Mouse (Mus musculus): ENCODE measurements at regions not wholly inside any gene's neighbourhood (a gene's known extent, or its start where the extent isn't known, plus 50 kb on each side); places are given as distances from the start of the nearest gene placed in this dataset.

- H3K36me3 ChIP-seq (ENCODE audit: control insufficient read depth, insufficient read depth, low read length), result no peaks in the 10 kb centered on the region
- no peak overlapping the region for H3K4me3 ChIP-seq (ENCODE audit: low read depth, low read length)
- TF ChIP-seq POLR2A (IDR thresholded peaks at IDR 0.05; ENCODE audit: low read depth, low read length), result no peak
- no peak for TF ChIP-seq CTCF (IDR thresholded peaks at IDR 0.05; ENCODE audit: extremely low read depth, insufficient read length, insufficient replicate concordance, low read depth, low read length)
- WGBS, result 73% methylated on average over 9 of the region's 9 CpGs
- H3K27ac ChIP-seq (ENCODE audit: insufficient read depth, low read depth, low read length), result no peak overlapping the region
- H3K27me3 ChIP-seq (ENCODE audit: control insufficient read depth, insufficient read depth, low read length), result no peaks in the 10 kb centered on the region
- H3K4me1 ChIP-seq (ENCODE audit: control insufficient read depth, insufficient read depth, insufficient read length, low read length), result no peaks in the 10 kb centered on the region
These were observed 99.7 kb upstream of the Id4 start for GRCm38 (mm10) chr13:48161339-48161738.

- Histone ChIP-seq H3K4me3 (ENCODE audit: low read depth, low read length) (no peak overlapping the region), H3K27ac (ENCODE audit: insufficient read depth, low read depth, low read length) (no peak overlapping the region), H3K27me3 (ENCODE audit: control insufficient read depth, insufficient read depth, low read length) (no peaks in the 10 kb centered on the region), H3K36me3 (ENCODE audit: control insufficient read depth, insufficient read depth, low read length) (no peaks in the 10 kb centered on the region), H3K4me1 (ENCODE audit: control insufficient read depth, insufficient read depth, insufficient read length, low read length) (no peaks in the 10 kb centered on the region)
- TF ChIP-seq POLR2A (IDR thresholded peaks at IDR 0.05; ENCODE audit: low read depth, low read length), result no peak
- no peak for TF ChIP-seq CTCF (IDR thresholded peaks at IDR 0.05; ENCODE audit: extremely low read depth, insufficient read length, insufficient replicate concordance, low read depth, low read length)
- 84% methylated on average over 6 of the region's 6 CpGs for WGBS
These were observed 96.4 kb upstream of the Id4 start for GRCm38 (mm10) chr13:48164586-48164985.

GRCm38 (mm10) chr13:48165838-48166237 lies 95.2 kb upstream of the Id4 start:
- no peak overlapping the region for H3K4me3 ChIP-seq (ENCODE audit: low read depth, low read length)
- no peaks in the 10 kb centered on the region for H3K36me3 ChIP-seq (ENCODE audit: control insufficient read depth, insufficient read depth, low read length)
- no peaks in the 10 kb centered on the region for H3K4me1 ChIP-seq (ENCODE audit: control insufficient read depth, insufficient read depth, insufficient read length, low read length)
- H3K27ac ChIP-seq (ENCODE audit: insufficient read depth, low read depth, low read length), result no peak overlapping the region
- TF ChIP-seq POLR2A (IDR thresholded peaks at IDR 0.05; ENCODE audit: low read depth, low read length) (no peak), CTCF (IDR thresholded peaks at IDR 0.05; ENCODE audit: extremely low read depth, insufficient read length, insufficient replicate concordance, low read depth, low read length) (no peak)
- WGBS, result 91% methylated on average over 1 of the region's 1 CpGs
- no peaks in the 10 kb centered on the region for H3K27me3 ChIP-seq (ENCODE audit: control insufficient read depth, insufficient read depth, low read length)

GRCm38 (mm10) chr13:48167976-48168375 lies 93.1 kb upstream of the Id4 start:
- no peak overlapping the region for H3K27ac ChIP-seq (ENCODE audit: insufficient read depth, low read depth, low read length)
- TF ChIP-seq POLR2A (IDR thresholded peaks at IDR 0.05; ENCODE audit: low read depth, low read length) (no peak), CTCF (IDR thresholded peaks at IDR 0.05; ENCODE audit: extremely low read depth, insufficient read length, insufficient replicate concordance, low read depth, low read length) (no peak)
- no peak overlapping the region for H3K4me3 ChIP-seq (ENCODE audit: low read depth, low read length)
- no peaks in the 10 kb centered on the region for H3K36me3 ChIP-seq (ENCODE audit: control insufficient read depth, insufficient read depth, low read length)
- 48% methylated on average over 8 of the region's 8 CpGs for WGBS
- H3K4me1 ChIP-seq (ENCODE audit: control insufficient read depth, insufficient read depth, insufficient read length, low read length), result no peaks in the 10 kb centered on the region
- no peaks in the 10 kb centered on the region for H3K27me3 ChIP-seq (ENCODE audit: control insufficient read depth, insufficient read depth, low read length)

- Histone ChIP-seq H3K27me3 (ENCODE audit: control insufficient read depth, insufficient read depth, low read length) (no peaks in the 10 kb centered on the region), H3K4me3 (ENCODE audit: low read depth, low read length) (no peak overlapping the region), H3K4me1 (ENCODE audit: control insufficient read depth, insufficient read depth, insufficient read length, low read length) (no peaks in the 10 kb centered on the region), H3K27ac (ENCODE audit: insufficient read depth, low read depth, low read length) (no peak overlapping the region), H3K36me3 (ENCODE audit: control insufficient read depth, insufficient read depth, low read length) (no peaks in the 10 kb centered on the region)
- no peak for TF ChIP-seq CTCF (IDR thresholded peaks at IDR 0.05; ENCODE audit: extremely low read depth, insufficient read length, insufficient replicate concordance, low read depth, low read length)
- no peak for TF ChIP-seq POLR2A (IDR thresholded peaks at IDR 0.05; ENCODE audit: low read depth, low read length)
- 53% methylated on average over 16 of the region's 16 CpGs for WGBS
These were observed 89.6 kb upstream of the Id4 start for GRCm38 (mm10) chr13:48171309-48171953.

GRCm38 (mm10) chr13:48171994-48172393 lies 89.0 kb upstream of the Id4 start:
- no peak for TF ChIP-seq CTCF (IDR thresholded peaks at IDR 0.05; ENCODE audit: extremely low read depth, insufficient read length, insufficient replicate concordance, low read depth, low read length)
- TF ChIP-seq POLR2A (IDR thresholded peaks at IDR 0.05; ENCODE audit: low read depth, low read length), result no peak
- Histone ChIP-seq H3K27ac (ENCODE audit: insufficient read depth, low read depth, low read length) (no peak overlapping the region), H3K4me1 (ENCODE audit: control insufficient read depth, insufficient read depth, insufficient read length, low read length) (no peaks in the 10 kb centered on the region), H3K36me3 (ENCODE audit: control insufficient read depth, insufficient read depth, low read length) (no peaks in the 10 kb centered on the region), H3K27me3 (ENCODE audit: control insufficient read depth, insufficient read depth, low read length) (no peaks in the 10 kb centered on the region), H3K4me3 (ENCODE audit: low read depth, low read length) (no peak overlapping the region)
- WGBS, result 64% methylated on average over 3 of the region's 3 CpGs

- TF ChIP-seq CTCF (IDR thresholded peaks at IDR 0.05; ENCODE audit: extremely low read depth, insufficient read length, insufficient replicate concordance, low read depth, low read length), result no peak
- no peak for TF ChIP-seq POLR2A (IDR thresholded peaks at IDR 0.05; ENCODE audit: low read depth, low read length)
- H3K4me3 ChIP-seq (ENCODE audit: low read depth, low read length), result no peak overlapping the region
- H3K4me1 ChIP-seq (ENCODE audit: control insufficient read depth, insufficient read depth, insufficient read length, low read length), result no peaks in the 10 kb centered on the region
- no peaks in the 10 kb centered on the region; the same call in 1 of the 2 replicates for H3K27me3 ChIP-seq (ENCODE audit: control insufficient read depth, insufficient read depth, low read length)
- WGBS, result 83% methylated on average over 2 of the region's 2 CpGs
- no peaks in the 10 kb centered on the region for H3K36me3 ChIP-seq (ENCODE audit: control insufficient read depth, insufficient read depth, low read length)
- H3K27ac ChIP-seq (ENCODE audit: insufficient read depth, low read depth, low read length), result no peak overlapping the region
These were observed 68.6 kb upstream of the Id4 start for GRCm38 (mm10) chr13:48192476-48192875.

All from small intestine, adult 2 months (tissue).